Mouse (Mus musculus): ENCODE measurements around the gene 4833439L19Rik.

Gene 4833439L19Rik

DNA sequence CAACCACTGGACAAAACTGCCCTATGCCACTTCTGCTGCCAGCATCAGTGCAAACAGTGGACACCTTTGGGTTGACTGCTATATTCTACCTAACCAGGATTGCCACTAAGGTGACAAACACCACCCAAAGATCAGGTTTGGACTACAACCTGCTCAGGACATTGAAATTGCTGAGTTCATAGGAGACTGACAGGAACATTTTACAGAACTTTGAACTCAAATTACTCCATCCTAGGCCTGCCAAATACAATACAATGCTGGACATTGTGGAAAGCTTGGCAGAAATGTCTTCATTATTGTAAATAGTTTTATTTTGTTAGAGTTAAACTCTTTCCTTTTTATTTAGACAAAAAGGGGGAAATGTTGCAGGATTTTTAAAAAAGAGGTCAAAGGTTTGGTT, 44.1 kb downstream of the 4833439L19Rik start:
- no peak for DNase-seq (ENCODE audit: low spot score in 2 of 2)

DNA sequence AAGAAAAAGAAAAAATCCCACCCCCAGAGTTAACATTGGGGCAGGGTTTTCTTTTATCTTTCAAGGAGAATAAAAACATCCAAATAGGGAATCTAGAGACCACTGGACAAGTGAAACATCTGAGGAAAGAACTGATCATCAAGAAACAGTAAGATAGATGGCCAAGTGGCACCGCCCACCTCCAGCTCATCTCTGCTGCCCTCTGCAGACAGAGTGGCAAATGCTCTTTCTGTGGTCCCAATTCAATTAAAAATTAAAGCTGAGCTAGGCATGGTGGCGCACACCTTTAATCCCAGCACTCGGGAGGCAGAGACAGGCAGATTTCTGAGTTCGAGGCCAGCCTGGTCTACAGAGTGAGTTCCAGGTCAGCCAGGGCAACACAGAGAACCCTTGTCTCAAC, 45.0 kb downstream of the 4833439L19Rik start:
- DNase-seq (ENCODE audit: low spot score in 2 of 2), result no peak

DNA sequence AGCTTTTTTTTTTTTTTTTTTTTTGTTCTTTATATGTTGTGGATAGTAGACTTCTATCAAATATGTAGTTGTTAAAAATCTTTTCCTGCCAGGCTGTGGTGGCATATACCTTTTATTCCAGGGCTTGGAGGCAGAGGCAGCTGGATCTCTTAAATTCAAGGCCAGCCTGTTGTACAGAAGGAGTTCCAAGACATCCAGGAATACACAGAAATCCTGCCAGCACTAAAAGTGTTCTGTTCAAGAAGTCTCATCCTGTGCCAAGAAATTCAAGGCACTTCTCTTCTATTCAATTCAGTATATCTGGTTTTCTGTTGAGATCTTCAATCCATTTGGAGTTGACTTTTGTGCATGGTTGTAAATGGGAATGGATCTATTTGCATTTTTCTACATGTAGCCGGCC, 59.3 kb downstream of the 4833439L19Rik start:
- DNase-seq (ENCODE audit: low spot score in 2 of 2), result no peak

DNA sequence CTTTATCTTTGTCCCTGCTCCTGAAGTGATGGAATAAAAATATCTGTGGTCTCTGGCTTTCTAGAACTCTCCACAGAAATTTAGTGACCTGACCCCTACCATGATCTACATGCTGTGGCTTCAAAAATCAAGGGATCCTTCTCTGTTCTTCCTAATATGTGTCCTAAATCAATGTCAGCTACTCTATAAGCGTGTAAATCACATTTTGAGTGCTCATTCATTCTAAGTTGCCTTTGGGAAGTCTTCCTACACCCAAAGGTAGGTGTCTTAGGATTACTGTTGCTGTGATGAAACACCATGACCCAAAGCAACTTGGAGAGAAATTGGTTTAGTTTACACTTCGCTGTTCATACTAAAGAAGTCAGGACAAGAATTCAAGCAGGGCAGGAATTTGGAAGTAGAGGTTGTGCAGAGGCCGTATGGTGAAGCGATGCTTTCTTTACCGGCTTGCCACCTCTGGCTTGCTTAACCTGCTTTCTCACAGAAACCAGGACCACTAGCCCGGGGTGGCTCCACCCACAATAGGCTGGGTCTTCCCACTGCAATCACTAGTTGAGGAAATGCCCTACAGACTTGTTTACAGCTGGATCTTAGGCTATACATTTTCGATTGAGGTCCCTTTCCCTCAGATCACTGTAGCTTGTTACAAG, 60.5 kb downstream of the 4833439L19Rik start:
- DNase-seq (ENCODE audit: low spot score in 2 of 2), result no peak

DNA sequence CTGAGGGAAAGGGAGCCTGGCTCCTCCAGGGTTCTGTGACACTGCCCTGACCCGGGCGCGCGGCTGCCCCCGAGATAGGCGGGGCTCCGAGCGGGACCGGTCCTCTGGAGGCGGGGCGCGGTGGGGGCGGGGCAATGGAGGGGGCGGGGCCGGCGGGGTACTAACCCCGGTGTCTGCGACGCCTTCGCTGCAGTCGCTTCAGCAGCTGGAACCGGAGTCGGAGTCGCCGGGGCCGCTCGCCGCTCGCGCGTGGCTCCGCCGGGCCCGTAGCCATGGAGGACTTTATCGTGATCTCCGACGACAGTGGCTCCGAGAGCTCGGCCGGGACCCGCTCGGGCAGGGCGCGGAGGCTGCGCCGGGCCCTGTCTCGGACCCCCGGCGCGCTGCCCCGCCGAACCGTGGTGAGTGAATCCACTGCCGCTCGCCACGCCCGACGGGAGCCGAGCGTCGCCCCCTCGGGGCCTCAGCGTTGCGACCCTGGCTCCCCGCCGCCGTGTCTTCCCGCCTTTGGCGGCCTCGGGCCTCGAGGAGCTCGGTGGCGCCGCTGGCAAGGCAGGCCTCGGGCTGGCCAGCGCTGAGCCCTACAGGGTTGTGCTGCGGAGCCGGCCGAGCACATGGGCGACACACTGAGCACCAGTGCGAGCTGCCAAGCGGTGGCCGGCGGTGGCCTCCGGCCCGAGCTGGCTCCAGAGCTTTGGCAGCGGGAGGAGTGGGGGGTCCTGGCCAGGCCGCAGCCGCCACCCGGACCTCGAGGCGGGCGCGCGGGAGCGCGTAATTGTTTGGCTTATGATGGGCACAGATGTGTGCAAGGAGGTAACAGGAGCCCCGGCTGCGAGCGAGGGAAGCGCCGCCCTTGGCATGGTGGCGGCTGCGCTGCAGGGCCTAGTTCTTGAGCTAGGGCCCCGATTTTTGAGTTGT, 61.4 kb downstream of the 4833439L19Rik start, which contains the start of gene Simc1:
Gene Simc1 (plus strand): TSS at position 176 of the 918 bp plus-strand sequence.
- DNase-seq (ENCODE audit: low spot score in 2 of 2), result peak; percentile 37 to 66

DNA sequence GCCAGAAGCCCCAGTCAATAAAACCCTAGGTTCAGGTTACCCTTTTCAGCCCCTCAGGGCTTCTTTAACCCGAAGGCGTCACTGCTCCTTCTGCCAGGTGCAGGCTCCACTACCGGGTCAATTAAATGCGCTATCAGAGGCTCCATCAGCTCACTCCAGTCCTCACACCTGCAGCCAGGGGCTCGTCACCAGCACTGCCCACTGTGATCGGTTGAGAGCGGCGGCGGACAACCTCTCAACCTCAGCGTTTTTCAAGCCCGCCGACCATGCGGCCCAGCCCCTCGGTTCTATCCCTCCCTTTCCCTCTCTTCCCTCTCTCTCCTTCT, 62.0 kb downstream of the 4833439L19Rik start:
- no peak for DNase-seq (ENCODE audit: low spot score in 2 of 2)

DNA sequence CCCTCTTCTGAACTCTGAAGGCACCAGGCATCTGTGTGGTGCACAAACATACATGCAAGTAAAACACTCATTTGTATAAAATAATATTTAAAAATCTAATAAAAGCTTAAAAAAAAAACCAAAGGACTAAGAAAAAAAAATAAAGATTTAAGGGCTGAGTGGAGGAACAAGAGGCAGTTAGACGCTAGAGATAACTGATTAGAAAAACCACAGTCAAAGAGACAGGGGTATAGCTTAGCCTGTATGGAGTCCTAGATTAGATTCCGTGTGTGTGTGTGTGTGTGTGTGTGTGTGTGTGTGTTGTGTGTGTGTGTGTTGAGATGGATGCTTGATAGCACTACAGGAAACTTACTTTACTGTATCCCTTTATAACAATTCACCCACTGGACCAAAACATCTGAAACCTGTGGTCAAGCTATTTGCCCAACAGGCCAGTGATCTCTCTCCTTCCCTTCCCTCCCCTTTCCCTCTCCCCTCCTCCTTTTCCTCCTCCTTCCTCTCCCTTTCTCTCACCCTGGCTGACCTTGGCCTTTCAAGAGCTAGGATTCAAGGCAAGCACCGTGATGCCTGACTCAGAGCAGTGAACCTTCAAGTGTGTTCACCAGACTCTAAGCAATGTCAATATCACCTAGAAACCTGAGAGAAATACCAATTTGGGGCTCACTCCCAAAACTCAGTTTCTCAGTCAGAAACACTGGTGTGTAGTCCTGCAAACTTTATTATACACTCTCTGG, 63.1 kb downstream of the 4833439L19Rik start:
- DNase-seq (ENCODE audit: low spot score in 2 of 2), result no peak

DNA sequence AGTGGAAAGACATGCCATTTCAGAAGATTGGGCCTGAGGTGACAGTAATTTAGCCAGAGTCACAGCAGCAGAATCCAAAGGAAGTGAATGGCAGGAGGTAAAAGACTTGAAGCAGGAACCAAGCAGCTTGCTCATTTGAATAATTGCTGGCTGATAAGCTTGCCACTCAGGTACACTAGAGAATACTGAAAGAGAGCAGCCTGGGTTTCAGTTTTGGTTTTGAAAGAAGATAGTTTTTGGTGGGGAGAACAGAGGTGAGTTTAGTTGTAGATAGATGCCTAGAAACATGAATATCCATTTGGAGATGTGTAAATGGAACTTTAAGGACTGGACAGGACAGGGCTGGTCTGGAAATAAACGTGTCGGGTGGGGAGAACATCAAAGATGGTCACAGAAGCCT, 63.9 kb downstream of the 4833439L19Rik start:
- no peak for DNase-seq (ENCODE audit: low spot score in 2 of 2)
